Mouse (Mus musculus) c-Kit-positive CD71-positive TER-119-negative erythroid progenitor cells, embryonic 14.5 days (primary cell): ENCODE data around the gene Wdr89.
"Not testable (repeated sequence)": the region's sequence is repeated elsewhere in the genome, so short reads cannot be mapped to it uniquely, and the experiment has no call there.

ENCODE experiments used
- DNase-seq: peaks from one replicate; pipeline ENCODE4 v3.0.0-alpha.2; 2013; ENCODE audit warnings: low read depth

Gene Wdr89

DNA sequence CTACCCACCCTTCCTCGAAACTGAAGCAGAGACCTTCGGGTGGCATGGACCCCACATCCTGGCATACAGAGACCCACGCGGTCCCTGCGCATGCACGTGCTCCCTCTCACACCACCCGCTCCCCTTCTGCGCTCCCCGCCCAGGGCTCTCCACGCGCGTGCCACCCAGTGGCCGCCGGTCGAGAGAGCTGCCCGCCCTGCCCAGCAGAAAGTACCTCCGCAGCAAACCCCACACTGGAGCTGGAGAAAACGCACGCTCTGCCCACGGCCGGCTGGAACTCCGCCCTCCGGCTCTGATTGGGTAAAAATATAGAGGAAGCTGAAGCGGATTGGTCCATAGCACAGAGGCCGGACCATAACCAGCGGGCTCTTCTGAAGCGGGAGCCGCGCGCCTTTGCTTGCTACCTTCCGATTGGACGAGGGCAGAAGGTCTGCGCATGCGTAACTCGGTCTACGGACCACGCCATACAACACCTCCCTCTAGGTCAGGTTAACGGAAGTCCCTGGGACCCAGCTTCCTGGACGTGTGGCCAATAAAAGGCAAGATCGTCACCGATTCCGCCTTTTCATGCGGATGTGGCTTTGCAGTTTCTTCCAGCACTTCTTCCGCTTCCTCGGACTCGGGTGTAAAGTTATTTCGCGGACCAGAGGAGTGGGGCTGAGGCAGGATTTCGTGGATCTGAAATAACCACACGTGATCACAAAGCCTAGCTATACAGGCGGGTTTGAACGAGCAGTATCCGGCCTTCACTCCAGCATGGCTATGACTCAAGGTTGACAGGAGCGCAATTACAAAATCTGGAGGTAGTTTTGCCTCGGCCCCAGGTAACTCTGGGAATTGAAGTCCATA lies at the start of gene Wdr89:
Wdr89 (minus strand) TSS at position 280 of the 849 bp plus-strand sequence.
- peak; percentile 99 for DNase-seq

DNA sequence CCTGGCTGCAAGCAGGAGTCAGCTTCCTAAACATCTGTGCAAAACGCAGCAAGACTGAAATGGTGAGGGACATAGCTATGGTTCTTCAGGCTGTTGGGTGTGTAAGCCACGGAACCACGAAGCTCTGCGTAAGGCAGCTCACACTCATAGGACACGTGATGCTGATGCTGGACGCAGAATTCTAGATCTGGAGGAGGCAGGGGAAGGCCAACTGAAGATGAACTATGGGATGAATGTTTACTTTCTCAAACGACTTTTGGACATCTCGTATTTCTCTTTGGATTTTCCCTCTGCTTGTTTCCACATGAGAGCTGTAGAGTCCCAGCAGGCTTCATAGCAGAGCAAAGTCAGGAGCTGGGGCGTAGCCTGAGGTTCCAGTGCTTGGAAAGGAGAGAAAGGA lies 44.3 kb upstream of the Wdr89 start:
- DNase-seq, result no peak

DNA sequence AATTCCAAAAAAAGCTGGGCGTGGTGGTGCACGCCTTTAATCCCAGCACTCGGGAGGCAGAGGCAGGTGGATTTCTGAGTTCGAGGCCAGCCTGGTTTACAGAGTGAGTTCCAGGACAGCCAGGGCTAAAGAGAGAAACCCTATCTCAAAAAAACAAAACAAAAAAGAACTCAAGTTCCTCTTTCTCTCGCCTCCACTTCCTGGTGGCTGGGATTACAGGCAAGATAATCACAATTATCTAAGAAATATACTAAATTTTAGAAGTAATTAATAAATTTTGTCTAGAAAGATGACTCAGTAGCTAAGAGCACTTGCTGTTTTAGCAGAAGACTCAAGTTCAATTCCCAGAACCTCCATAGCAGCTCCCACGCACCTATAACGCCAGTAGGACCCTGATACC lies 43.6 kb upstream of the Wdr89 start:
- DNase-seq, result not testable (repeated sequence)

DNA sequence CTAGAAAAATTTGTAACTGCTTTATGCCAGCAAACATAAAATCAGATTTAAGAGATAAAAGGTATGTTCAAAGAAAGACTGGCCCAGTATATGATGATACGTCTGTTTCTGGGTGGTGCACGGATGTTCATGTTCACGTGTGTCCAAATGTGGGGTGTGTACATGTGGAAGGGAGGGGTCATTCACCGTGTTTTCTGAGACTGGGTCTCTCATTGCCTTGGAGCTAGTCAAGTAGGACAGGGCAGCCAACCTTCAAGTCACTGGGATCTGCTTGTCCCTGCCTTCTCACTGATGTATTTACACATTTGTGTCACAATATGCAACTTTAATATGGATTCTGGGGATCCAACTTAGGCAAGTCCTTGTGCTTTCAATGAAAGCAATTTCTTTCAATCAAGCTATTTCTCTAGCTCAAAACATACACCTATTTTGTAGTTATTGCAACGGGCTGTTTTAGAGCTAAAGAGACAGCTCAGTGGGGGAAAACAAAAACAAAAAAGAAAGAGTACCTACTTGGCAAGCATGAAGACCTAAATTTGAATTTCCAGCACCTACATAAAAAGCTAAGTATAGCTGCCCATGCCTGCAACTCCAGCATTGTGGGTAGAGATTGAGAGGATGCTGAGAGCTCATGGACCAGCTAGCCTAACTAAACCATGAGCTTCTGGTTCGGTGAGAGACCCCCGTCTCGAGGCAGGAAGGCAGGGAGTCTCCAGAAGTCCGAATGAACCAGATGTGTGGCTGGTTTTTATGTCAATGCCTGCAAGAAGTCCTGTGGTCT lies 41.4 kb upstream of the Wdr89 start:
- no peak for DNase-seq

DNA sequence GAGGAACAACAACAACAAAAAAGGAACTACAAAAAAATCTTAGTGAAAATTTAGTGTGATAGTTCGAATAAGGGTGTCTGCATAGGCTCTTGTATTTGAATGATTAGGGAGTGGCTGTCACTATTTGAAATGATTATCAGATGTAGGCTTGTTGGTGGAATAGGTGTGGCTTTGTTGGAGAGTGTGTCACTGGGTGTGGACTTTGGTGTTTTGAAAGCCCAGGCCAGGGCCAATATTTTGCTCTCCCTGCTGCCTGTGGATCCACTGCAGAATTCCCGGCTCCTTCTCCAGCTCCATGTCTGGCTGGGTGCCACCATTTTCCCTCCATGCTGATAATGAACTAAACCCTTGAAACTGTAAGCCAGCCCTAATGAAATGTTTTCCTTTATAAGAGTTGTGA lies 40.2 kb upstream of the Wdr89 start:
- DNase-seq, result no peak

DNA sequence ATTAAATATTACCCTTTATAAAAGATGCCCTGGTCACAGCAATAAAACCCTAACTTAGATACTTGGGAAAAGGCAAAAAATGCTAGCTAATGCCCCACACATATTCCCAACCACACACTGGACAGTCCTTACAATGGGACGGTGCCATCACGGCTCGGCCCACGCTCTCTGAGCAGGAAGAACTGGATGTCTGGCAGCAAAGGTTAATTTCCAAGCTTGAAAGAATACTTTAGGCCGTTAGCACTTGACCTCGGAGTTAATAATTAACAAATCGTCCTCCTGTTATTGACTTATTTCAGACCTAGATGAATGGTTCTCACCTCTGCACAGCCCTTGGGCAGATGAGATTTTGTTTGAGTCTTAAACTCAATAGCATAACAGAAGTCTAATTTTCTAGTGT lies 37.3 kb upstream of the Wdr89 start:
- DNase-seq, result no peak

DNA sequence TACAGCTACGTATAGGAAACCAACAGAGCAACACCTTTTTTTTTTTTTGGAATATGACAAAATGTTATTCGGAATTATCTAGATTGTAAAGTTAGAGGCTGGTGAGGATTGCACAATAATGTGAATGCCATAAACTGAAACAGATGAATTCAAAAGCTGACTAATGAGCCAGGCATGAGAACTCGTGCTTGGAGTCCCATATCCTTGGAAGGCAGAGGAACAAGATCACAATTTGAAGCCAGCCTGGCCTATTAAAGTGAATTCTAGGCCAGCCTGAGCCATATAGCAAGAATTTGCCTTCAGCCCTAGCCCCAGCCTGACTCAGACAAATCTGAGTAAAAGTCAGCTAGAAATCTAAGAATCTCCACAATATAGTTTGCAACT lies 33.4 kb upstream of the Wdr89 start:
- DNase-seq, result no peak

DNA sequence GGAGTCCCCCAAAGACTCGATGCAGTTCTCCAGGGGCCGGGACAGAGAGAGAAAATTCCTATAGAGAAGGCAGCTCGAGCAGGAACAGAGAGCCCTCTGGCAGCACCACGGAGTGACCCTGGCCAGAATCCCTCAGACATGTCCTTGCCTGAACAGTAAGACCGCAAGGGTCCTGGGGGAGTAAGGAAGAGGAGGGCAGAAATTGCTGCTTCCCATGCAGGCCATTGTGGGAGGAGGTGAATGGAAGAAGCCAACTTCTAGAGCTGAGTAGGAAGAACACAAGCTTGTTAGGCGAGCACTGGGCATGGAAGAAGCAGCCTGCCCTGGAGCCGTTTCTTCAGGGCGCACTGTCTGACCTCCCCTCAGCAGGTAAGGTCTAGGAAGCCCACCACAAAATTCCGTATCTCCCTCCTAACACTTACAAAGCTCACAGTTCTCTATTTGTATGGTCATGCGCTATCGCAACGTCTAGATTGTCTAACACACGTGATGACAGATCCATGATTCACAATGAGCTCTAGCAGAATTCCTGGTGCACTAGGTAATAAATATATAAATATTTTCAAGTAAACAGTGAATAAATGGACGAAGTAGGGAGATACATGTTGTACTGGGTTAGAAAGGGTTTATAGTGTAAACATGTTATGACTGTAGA lies 32.9 kb upstream of the Wdr89 start:
- no peak for DNase-seq

DNA sequence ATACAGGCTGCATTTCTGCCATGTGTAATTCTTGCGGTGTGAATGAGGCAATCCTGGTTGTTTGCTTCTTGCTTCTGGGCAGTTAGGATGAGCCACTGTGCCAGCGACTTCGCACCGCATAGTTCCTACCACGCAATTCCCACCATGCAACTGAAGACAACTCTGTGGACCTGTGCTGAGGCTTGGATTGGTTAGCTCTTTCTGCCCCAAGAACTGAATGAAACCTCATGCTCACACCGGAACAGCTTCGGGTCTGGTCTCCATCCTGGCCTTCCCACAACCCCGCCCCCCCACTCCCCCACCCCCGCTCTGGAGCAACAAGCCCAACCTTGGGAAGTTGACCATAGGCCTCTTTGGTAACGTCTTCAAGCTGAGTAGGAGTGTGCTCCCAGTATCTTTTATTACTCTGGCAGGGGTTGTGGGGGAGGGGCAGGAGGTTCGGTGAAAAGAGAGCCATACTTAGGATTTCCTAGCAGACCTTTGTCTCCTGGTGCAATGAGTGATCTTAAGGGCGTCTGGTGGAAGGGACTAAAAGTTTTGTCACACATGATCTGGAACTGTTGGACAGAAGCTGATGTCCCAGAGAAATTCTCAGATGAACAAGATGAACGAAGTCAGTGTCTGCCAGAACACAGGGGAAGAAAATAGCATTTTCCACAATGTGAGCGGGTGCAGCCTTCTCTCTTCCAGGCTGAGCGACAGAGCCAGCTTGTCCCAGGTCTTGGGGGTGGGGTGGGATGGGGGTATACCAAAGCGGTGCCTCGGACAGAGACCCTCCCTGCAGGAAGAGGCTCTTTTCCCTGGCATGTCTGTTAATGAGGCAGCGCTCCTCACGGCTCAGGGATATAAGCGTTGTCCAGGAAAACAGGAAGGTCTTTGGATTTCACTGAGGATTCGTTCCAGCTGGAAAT lies 32.1 kb upstream of the Wdr89 start:
- DNase-seq, result no peak

DNA sequence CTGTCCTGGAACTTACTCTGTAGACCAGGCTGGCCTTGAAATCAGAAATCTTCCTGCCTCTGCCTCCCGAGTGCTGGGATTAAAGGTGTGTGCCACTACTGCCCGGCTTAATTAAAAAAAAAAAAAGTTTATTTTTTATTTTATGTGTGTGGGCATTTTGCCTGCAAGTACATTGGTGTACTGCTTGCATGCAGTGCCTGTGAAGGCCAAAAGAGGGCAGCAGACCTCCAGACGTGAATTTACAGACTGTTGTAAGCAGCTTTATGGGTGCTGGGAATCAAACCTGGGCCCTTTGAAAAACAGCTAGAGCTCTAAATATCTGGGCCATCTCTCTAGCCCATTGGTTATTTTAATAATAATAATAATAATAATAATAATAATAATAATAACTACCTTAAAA lies 29.4 kb upstream of the Wdr89 start:
- no peak for DNase-seq

DNA sequence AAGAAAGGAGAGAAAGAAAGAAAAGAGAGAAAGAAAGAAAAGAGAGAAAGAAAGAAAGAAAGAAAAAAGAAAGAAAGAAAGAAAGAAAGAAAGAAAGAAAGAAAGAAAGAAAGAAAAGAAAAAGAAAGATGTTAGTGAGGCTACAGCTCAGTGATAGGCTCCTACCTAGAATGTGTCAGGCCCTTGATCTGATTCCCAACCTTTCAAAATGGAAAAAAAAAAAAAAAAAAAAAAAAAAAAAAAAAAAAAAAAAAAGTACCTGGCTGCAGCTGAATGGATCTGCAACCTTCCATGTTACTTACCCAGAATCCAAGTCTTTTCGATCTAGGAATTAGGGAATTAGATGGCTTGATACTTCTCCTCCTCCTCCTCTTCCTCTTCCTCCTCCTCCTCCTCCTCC lies 26.5 kb upstream of the Wdr89 start:
- not testable (repeated sequence) for DNase-seq

DNA sequence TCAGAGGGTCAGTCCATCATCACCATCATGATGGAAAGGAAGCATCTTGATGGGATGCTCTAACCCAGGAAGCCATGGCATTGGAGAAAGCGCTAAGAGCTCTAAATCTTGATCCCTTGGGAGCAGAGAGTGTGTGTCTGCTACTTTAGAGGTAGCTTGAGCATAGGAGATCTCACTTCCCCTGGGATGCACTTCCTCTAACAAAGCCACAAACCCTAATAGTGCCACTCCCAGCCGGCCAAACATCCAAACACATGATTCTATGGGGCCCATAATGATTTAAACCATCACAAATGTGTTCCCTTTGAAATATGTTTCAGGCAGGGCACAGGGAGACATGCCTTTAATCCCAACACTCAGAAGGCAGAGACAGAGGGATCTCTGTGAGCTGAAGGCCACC lies 19.7 kb upstream of the Wdr89 start:
- DNase-seq, result no peak

DNA sequence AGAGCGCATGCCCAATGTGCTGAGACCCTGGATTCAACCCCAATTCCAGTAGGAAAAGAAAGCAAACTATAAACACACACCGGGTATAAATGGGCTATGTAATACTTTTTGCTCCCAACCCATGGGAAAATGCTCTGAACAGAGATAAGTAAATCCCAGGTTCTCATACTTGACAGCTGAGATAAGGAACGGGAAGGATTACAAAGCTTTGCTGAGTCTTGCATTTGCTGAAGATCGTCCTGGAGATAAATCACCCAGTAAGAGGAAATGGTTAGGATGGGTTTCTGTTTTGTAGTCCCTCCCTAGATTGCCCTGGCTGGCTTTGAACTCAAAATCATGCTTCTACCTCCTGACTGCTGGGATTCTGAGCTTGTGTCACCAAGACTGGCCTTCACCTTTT lies 18.0 kb upstream of the Wdr89 start:
- DNase-seq, result no peak

DNA sequence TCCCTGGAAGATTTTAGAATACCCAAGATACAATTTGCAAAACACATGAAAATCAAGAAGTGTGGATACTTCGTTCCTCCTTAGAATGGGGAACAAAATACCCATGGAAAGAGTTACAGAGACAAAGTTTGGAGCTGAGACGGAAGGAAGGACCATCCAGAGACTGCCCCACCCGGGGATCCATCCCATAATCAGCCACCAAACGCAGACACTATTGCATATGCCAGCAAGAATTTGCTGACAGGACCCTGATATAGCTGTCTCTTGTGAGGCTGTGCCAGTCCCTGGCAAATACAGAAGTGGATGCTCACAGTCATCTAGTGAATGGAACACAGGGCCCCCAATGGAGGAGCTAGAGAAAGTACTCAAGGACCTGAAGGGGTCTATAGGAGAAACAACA lies 14.7 kb upstream of the Wdr89 start:
- DNase-seq, result not testable (repeated sequence)

DNA sequence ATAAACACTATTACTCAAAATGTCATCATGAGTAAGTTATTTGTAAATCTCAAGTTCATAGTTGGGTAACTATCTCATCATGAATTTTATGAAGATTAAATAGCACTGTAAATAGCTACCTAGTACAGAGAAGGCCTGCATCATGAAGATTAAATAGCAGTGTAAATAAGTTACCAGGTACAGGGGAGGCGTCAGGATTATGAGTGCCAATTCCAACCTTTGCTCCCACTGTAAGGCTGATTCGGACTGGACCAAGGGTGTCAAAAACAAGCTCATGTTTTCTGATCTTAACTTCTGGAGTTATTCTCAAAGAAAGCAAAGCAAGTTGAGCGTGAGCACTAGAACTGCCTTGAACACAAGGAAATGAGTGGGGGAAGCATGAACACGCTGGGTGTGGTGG lies 14.3 kb upstream of the Wdr89 start:
- no peak for DNase-seq

DNA sequence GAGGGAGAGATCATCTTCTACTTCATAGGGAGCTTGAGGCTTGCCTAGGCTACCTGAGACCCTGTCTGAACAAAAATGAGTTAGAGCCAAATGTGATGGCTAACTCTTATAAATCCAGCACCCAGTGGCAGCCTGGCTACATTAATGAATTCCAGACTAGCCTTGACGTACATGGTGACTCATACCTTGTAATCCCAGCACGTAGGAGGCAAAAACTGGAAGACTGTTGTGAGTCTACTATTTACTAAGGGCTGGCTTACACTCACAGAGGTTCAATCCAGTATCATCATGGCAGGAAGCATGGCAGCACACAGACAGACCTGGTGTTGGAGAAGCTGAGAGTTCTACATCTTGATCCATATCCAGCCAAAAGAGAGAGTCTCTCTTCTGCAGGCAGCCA lies 13.5 kb upstream of the Wdr89 start:
- DNase-seq, result no peak

DNA sequence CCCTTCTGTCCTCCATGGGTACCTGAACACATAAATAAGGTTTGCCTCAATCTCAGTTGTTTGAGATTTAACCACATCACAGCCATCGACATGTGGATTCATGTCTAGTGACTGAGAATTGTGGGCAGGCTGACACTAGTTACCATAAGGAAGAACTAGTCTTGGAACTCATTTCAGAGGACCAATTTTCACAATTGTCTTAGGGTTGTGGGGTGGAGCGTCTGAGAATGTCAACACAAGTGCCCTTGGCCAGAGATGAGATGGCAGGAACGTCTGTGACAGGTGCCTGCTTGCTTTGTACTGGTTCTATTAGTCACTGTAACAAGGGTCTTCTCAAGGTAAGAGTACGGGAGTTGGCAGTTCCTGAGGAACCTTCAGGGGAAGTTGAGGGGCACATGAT lies 11.8 kb upstream of the Wdr89 start:
- DNase-seq, result no peak

DNA sequence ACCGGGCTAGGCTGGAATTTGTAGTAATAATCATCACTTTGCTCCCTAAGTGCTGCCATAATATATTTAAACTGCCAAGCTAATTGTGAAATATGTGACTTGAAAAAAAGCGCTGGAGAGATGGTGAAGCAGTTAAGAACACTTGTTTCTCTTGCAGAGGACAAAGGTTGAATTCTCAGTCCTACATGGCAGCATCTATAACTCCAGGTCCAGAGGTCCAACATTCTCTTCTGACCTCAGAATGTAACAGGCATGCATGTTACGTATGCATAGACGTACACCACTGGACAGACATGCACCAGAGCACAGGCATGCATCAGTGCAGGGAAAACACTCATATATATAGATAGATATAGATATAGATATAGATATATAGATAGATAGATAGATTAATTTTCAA lies 9.1 kb upstream of the Wdr89 start:
- no peak for DNase-seq

DNA sequence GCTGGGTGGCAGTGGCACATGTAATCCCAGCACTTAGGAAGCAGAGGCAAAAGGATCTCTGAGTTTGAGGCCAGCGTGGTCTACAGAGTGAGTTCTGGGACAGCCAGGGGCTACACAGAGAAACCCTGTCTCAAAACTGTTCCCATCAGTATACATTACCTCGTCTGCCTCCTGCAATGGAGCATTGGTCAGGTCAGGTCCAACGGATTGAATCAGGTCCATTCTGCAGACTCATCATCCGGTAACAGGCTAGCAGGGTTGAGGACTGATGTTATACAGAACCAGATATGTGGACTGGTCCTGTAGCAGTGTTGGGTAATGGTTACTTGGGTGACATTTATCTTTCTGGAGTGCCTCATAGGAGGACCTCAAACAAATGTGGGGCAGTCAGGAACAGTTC lies 3.3 kb upstream of the Wdr89 start:
- no peak for DNase-seq

DNA sequence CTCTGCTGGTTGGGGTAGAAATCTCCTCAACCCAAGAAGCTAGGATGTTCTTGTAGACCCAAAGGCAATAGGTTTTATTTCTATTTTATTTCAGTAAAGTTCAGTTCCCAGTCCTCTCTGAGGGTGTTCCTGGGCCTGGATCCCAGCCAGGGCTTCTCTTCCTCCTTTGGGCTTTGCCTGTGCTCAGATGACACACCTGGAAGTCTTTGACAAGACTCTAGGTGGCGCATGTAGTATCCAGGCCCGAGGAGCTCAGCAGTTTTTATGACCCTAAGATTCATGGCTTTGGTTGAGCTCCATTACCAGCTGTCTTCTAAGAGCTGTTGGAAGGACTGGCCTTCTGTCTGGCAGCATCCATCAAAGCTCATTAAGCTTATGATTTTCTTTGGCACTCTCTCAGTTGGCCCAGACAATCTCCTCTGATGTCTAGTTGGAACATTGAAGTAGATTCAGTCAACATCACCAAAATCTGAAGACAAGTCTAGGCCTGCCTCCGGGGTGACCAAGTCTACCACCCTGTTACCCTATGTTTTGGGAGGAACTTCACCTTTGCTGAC lies 2.5 kb upstream of the Wdr89 start:
- no peak for DNase-seq

DNA sequence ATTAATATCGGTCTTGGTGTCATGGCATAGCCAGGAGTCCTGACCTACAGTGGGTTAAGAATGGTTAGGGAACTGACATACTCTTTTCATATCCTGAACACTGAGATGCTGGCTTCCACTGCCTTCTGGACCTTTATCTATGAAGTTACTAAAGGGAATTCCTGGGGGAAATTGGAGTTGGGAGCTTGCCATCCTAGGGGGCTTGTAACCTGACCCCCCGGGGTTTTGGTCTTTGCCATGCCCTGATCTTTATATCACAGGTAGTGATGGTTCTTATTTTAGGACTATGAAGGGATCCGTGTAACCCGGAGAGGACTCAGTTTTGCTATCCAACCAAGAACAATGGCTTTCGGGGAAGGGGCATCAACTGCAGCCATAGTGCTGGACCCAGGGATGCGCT lies 1.3 kb upstream of the Wdr89 start:
- DNase-seq, result no peak

DNA sequence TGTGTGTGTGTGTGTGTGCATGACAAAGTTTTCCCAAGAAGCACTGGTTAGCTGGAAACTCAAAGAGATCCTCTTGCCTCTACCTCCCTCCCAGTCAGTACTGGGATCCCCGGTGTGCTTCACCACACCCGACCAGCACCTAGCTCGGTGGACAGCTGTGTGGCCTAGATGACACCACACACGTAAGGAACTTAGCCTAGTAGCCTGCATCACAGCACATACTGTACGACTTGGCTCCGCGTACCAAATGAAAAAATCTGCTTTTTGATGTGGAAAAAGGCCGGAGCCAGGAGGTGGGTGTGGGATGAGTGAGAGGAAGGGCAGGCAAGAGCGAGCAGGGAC lies 450 bp downstream of the Wdr89 start:
- DNase-seq, result peak; percentile 34
